Mouse (Mus musculus): ENCODE data around the gene Samd14. TPM values are rescaled to one million over a fixed set of nuclear protein-coding genes. Genes with fewer than 3 reads are reported as not detected.

The Samd14 gene
- polyA plus RNA-seq, 1 experiment, result 14.2 TPM

- no peak overlapping the region for H3K4me3 ChIP-seq (ENCODE audit: insufficient read depth, low read length)
- TF ChIP-seq CTCF (IDR thresholded peaks at IDR 0.05; ENCODE audit: borderline replicate concordance, insufficient read depth, low read length), result no peak
- TF ChIP-seq POLR2A (IDR thresholded peaks at IDR 0.05; ENCODE audit: low read depth, low read length), result no peak
- H3K27ac ChIP-seq (ENCODE audit: insufficient read depth, low read length), result no peak overlapping the region
- H3K4me1 ChIP-seq (ENCODE audit: control insufficient read depth, insufficient read depth, low read length), result peaks cover 4% of the 10 kb centered on the region; the same call in 1 of the 2 replicates
These were observed 1.7 kb downstream of the Samd14 start for GRCm38 (mm10) chr11:95011416-95011815.

DNA sequence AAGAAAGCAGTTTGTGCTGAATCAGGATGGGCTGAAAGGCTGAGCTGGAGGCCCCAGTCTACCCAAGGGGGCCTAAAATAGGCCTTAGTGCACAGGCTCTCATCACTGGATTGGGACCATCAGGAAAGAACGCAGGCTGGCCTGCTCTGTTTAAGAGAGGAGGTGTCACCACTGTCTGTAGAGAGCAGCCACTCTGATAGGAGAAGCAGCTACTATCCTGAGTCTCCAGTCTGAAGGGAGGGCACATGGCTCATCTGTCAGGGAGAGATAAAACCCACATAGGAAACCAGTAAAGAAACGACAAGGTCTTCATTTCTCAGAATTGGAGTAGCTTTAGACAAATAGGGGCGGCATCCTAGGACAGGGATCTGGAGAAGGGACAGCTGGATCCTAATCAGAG, 2.4 kb downstream of the Samd14 start:
- H3K4me3 ChIP-seq (ENCODE audit: insufficient read depth, low read length), result no peak overlapping the region
- peaks cover 4% of the 10 kb centered on the region; the same call in 1 of the 2 replicates for H3K4me1 ChIP-seq (ENCODE audit: control insufficient read depth, insufficient read depth, low read length)
- H3K27ac ChIP-seq (ENCODE audit: insufficient read depth, low read length), result no peak overlapping the region
- TF ChIP-seq CTCF (IDR thresholded peaks at IDR 0.05; ENCODE audit: borderline replicate concordance, insufficient read depth, low read length) (no peak), POLR2A (IDR thresholded peaks at IDR 0.05; ENCODE audit: low read depth, low read length) (no peak)

GRCm38 (mm10) chr11:95012487-95012886, 2.8 kb downstream of the Samd14 start:
- Histone ChIP-seq H3K4me1 (ENCODE audit: control insufficient read depth, insufficient read depth, low read length) (peaks cover 4% of the 10 kb centered on the region; the same call in 1 of the 2 replicates), H3K4me3 (ENCODE audit: insufficient read depth, low read length) (no peak overlapping the region), H3K27ac (ENCODE audit: insufficient read depth, low read length) (no peak overlapping the region)
- TF ChIP-seq CTCF (IDR thresholded peaks at IDR 0.05; ENCODE audit: borderline replicate concordance, insufficient read depth, low read length) (no peak), POLR2A (IDR thresholded peaks at IDR 0.05; ENCODE audit: low read depth, low read length) (no peak)

GRCm38 (mm10) chr11:95015484-95015883, 5.8 kb downstream of the Samd14 start:
- Histone ChIP-seq H3K4me3 (ENCODE audit: insufficient read depth, low read length) (no peak overlapping the region), H3K27ac (ENCODE audit: insufficient read depth, low read length) (no peak overlapping the region), H3K4me1 (ENCODE audit: control insufficient read depth, insufficient read depth, low read length) (no peaks in the 10 kb centered on the region)
- TF ChIP-seq CTCF (IDR thresholded peaks at IDR 0.05; ENCODE audit: borderline replicate concordance, insufficient read depth, low read length) (no peak), POLR2A (IDR thresholded peaks at IDR 0.05; ENCODE audit: low read depth, low read length) (no peak)

- Histone ChIP-seq H3K27ac (ENCODE audit: insufficient read depth, low read length) (no peak overlapping the region), H3K4me3 (ENCODE audit: insufficient read depth, low read length) (no peak overlapping the region), H3K4me1 (ENCODE audit: control insufficient read depth, insufficient read depth, low read length) (no peaks in the 10 kb centered on the region)
- no peak for TF ChIP-seq CTCF (IDR thresholded peaks at IDR 0.05; ENCODE audit: borderline replicate concordance, insufficient read depth, low read length)
These were observed 12.7 kb downstream of the Samd14 start for GRCm38 (mm10) chr11:95022237-95022992.

DNA sequence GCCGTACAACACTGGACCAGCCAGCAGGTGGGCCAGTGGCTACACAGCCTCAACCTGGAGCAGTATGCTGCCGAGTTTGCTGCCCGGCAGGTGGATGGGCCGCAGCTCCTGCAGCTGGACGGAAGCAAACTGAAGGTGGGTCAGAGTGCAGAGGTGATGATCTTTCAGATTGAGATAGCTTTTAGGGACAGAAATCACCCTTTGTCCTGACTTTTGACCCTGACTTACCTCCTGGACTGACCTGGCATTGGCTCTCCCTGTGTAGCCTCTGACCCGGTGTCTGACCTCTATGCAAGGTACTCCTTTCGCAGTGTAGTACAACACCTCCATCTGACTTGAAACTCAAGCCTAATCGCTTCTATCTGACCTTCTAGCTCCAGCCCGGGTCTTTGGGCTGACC, 13.8 kb downstream of the Samd14 start:
- Histone ChIP-seq H3K4me3 (ENCODE audit: insufficient read depth, low read length) (no peak overlapping the region), H3K4me1 (ENCODE audit: control insufficient read depth, insufficient read depth, low read length) (no peaks in the 10 kb centered on the region), H3K27ac (ENCODE audit: insufficient read depth, low read length) (no peak overlapping the region)
- TF ChIP-seq CTCF (IDR thresholded peaks at IDR 0.05; ENCODE audit: borderline replicate concordance, insufficient read depth, low read length), result no peak
- TF ChIP-seq POLR2A (IDR thresholded peaks at IDR 0.05; ENCODE audit: low read depth, low read length), result no peak

DNA sequence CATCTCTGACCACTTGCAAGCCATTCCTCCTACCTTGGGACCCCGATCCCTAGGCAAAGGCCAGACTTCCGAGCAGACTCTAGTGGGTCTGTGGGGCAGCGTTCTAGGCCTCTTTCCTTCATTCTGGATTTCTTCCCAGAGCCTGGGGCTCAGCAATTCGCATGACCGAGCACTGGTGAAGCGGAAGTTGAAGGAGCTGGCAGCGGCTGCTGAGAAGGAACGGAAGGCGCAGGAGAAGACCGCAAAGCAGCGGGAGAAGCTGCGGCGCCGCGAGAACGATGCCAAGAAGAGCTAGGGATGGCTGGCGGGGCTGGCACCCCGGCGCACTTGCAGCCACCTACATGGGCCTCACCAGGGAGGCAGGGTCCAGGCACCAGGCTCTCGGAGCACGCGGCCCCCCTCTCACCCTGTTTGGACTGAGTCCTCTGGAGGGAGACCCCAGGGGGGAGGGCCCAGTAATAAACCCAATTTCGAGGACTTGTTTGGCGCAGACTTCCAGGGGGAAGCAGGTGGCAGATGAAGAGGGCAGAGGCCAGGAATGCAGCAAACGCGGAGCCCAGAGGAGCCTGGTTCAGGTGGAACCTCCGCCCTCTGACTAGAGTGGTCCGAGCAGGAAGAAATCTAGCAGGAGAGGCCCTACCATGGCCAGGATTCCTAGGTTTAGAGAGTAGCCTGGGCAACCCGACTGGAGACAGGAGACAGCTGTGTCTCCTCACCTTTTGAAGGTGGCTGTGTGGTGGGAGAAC, 14.9 kb downstream of the Samd14 start:
- no peak for TF ChIP-seq POLR2A (IDR thresholded peaks at IDR 0.05; ENCODE audit: low read depth, low read length)
- TF ChIP-seq CTCF (IDR thresholded peaks at IDR 0.05; ENCODE audit: borderline replicate concordance, insufficient read depth, low read length), result no peak
- Histone ChIP-seq H3K27ac (ENCODE audit: insufficient read depth, low read length) (no peak overlapping the region), H3K4me3 (ENCODE audit: insufficient read depth, low read length) (no peak overlapping the region), H3K4me1 (ENCODE audit: control insufficient read depth, insufficient read depth, low read length) (no peaks in the 10 kb centered on the region)

GRCm38 (mm10) chr11:95025227-95026012, 15.7 kb downstream of the Samd14 start:
- H3K4me1 ChIP-seq (ENCODE audit: control insufficient read depth, insufficient read depth, low read length), result no peaks in the 10 kb centered on the region
- H3K27ac ChIP-seq (ENCODE audit: insufficient read depth, low read length), result no peak overlapping the region
- TF ChIP-seq POLR2A (IDR thresholded peaks at IDR 0.05; ENCODE audit: low read depth, low read length) (no peak), CTCF (IDR thresholded peaks at IDR 0.05; ENCODE audit: borderline replicate concordance, insufficient read depth, low read length) (no peak)
- no peak overlapping the region for H3K4me3 ChIP-seq (ENCODE audit: insufficient read depth, low read length)

DNA sequence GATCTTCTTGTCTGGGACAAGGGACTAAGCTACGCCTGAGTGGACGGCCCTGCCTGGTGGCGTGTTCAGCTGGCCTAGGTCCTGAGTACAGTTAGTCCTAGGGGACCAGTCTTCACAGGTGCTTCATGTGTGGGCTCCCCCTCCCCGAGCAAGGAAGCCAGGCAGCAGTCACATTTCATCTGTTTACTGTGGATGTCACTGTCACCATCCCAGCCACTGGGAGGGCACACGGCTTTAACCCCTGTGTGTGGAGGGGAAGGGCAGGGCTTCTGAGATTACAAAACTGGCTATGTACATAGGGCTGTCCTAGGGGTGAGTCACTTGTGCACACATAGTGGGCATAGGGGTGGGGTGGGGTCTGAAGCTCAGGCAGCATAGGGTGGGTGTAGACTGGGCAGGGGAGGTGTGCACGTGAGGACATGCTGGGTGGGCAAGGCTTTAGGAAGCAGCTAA, 16.4 kb downstream of the Samd14 start:
- H3K4me3 ChIP-seq (ENCODE audit: insufficient read depth, low read length), result no peak overlapping the region
- no peaks in the 10 kb centered on the region for H3K4me1 ChIP-seq (ENCODE audit: control insufficient read depth, insufficient read depth, low read length)
- TF ChIP-seq CTCF (IDR thresholded peaks at IDR 0.05; ENCODE audit: borderline replicate concordance, insufficient read depth, low read length), result no peak
- no peak for TF ChIP-seq POLR2A (IDR thresholded peaks at IDR 0.05; ENCODE audit: low read depth, low read length)
- no peak overlapping the region for H3K27ac ChIP-seq (ENCODE audit: insufficient read depth, low read length)

Data from embryonic fibroblast, embryonic 13.5 days (primary cell).